Mouse (Mus musculus) CD4-positive, CD25-positive, alpha-beta regulatory T cell (primary cell): Measurements from ENCODE around the gene Asb2. TPM values are rescaled to one million over a fixed set of nuclear protein-coding genes. Genes with fewer than 3 reads are reported as not detected.

Source experiments
- polyA plus RNA-seq: library from polyadenylated mRNA; unstranded; fragments of 100-300 nt; shearing (Covaris generic); gene quantifications from one replicate; pipeline ENCODE4 v1.2.1, GENCODE M21; 2017

Asb2 gene
- polyA plus RNA-seq: 16.8 TPM

GRCm38 (mm10) chr12:103355746-103356414, at the start of gene Asb2:
Gene Asb2, minus strand, starts transcription at chr12:103356001.

GRCm38 (mm10) chr12:103388505-103389347, 32.9 kb upstream of the Asb2 start, which contains the start of gene Otub2:
Gene Otub2, plus strand, starts transcription at chr12:103388682.

DNA sequence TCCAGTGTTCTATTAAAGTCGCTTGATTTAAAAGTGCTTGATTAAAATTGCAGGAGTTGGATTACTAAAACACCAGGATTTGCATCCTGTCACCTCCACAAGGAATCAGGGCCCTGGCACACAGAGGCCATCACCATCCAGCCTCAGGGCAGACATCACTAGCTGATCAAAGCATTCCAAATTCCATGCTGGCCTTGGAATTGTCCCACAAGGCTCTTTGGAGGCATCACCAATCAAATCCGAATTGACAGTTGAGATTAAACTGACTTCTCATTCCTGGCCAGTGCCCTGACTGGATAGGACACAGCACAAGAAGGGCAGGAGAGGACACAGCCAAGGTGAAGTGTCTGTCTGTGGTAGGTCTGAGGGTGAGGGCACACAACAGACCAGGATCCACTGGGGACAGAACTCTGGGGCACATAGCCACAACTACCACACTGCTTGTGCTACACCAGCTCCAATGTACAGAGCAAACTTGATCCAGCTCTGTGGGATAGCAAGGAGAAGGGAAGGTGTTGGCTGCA, 45.0 kb downstream of the Asb2 start, which contains the start of gene Fam181a:
Gene Fam181a (plus strand): TSS at position 232 of the 524 bp plus-strand sequence.

Other genes starting within 250 kb of the Asb2 start
- not detected for gene Prima1, start 113.9 kb downstream of the Asb2 start, polyA plus RNA-seq
- gene Fam181a, start 45.0 kb downstream of the Asb2 start, polyA plus RNA-seq: not detected
- gene Otub2, start 32.7 kb upstream of the Asb2 start, polyA plus RNA-seq: 1.8 TPM
- gene 9330161L09Rik, start 51.8 kb upstream of the Asb2 start, polyA plus RNA-seq: 1.3 TPM
- gene Ddx24, start 69.8 kb upstream of the Asb2 start, polyA plus RNA-seq: 184 TPM
- 375 TPM for gene Ifi27, start 78.2 kb upstream of the Asb2 start, polyA plus RNA-seq
- 1,287 TPM for gene Ifi27l2a, start 87.7 kb upstream of the Asb2 start, polyA plus RNA-seq
- gene Ifi27l2b, start 101.2 kb upstream of the Asb2 start, polyA plus RNA-seq: not detected
- gene Ppp4r4, start 176.3 kb upstream of the Asb2 start, polyA plus RNA-seq: 0.12 TPM